Mouse (Mus musculus): ENCODE results near the gene Fkbp1b. TPM values are rescaled to one million over a fixed set of nuclear protein-coding genes. Genes with fewer than 3 reads are reported as not detected.
"Not testable (repeated sequence)": the region's sequence is repeated elsewhere in the genome, so short reads cannot be mapped to it uniquely, and the experiment has no call there.

Fkbp1b gene
- polyA plus RNA-seq, 1 experiment from 2014 or later: 13.2 TPM

DNA sequence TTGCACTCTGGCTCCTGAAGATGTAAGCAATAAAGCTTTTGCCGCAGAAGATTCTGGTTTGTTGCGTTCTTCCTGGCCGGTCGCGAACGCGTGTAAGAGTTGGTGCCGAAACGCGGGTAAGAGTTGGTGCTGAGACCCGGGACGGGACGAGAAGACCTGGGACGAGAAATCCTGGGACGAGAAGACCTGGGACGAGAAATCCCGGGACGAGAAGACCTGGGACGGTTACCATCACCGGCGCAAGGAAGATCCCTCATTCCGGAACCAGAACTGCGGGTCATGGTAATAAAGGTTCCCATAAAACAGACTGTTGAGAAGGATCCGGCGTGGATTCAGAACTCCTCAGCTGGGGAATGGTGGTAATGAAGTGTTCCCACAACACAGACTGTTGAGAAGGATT is 53.3 kb downstream of the Fkbp1b start:
- H3K36me3 ChIP-seq (ENCODE audit: control insufficient read depth, insufficient read depth); H3K4me1 ChIP-seq (ENCODE audit: control insufficient read depth, insufficient read depth, low read length); H3K4me2 ChIP-seq (ENCODE audit: low read depth, low read length); H3K4me3 ChIP-seq (ENCODE audit: low read length); H3K27ac ChIP-seq (ENCODE audit: low read length); H3K9ac ChIP-seq (ENCODE audit: low read length); H3K27me3 ChIP-seq (ENCODE audit: control insufficient read depth, insufficient read depth, low read length); H3K9me3 ChIP-seq (replicated peaks; ENCODE audit: control insufficient read depth, low read length); ATAC-seq (replicated peaks; ENCODE audit: extremely low read depth, insufficient read depth, low FRiP score): not testable (repeated sequence)
- WGBS: 95% methylated on average over 25 of the region's 25 CpGs

DNA sequence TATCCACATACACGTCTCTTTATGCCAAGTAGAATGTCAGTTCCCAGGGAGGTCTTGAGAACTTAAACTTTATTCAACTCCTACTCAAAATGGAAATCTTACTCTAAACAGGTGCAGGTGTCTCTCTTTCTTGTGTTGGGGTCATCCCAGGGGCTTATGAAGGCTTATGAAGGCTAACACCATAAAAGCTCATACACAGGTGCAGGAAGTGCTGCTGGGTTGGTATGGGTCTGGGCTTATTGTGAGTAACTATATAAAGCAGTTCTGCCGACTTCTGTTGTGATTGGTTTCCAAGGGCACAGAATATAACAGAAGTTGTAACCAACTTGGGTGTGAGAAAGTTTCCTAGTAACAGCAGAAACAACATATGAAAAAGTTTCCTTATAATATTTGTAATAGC is 56.9 kb downstream of the Fkbp1b start:
- no peak overlapping the region for H3K4me2 ChIP-seq (ENCODE audit: low read depth, low read length)
- no peaks in the 10 kb centered on the region for H3K27me3 ChIP-seq (ENCODE audit: control insufficient read depth, insufficient read depth, low read length)
- H3K27ac ChIP-seq (ENCODE audit: low read length): no peak overlapping the region
- no peaks in the 10 kb centered on the region for H3K4me1 ChIP-seq (ENCODE audit: control insufficient read depth, insufficient read depth, low read length)
- no peak overlapping the region for H3K9ac ChIP-seq (ENCODE audit: low read length)
- H3K9me3 ChIP-seq (replicated peaks; ENCODE audit: control insufficient read depth, low read length): no peaks in the 10 kb centered on the region
- ATAC-seq (replicated peaks; ENCODE audit: extremely low read depth, insufficient read depth, low FRiP score): no peak
- WGBS: 60% methylated on average over 2 of the region's 2 CpGs
- H3K36me3 ChIP-seq (ENCODE audit: control insufficient read depth, insufficient read depth): no peaks in the 10 kb centered on the region
- no peak overlapping the region for H3K4me3 ChIP-seq (ENCODE audit: low read length)

DNA sequence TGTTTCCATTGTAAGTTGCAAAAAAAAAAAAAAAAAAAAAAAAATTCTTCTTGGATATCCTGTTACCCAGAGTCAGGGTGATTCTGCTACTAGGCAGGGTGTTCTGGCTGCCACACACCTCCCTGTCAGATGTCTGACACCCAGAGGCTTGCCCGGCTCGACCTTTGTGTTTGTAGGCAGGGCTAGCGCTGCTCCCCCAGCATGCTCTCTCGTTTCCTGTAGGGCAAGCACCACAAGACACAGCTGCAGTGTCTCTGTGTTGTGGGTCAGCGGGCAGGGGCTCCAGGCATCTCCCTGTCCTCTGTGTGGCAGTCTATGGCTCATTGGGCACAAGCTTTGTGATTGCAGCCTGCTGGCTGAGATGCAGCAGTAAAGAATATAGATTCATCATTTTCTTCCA is 57.8 kb downstream of the Fkbp1b start:
- Histone ChIP-seq H3K4me3 (ENCODE audit: low read length) (no peak overlapping the region), H3K9me3 (replicated peaks; ENCODE audit: control insufficient read depth, low read length) (no peaks in the 10 kb centered on the region), H3K27me3 (ENCODE audit: control insufficient read depth, insufficient read depth, low read length) (no peaks in the 10 kb centered on the region)

More for the DNA sequence above, 57.8 kb downstream of the Fkbp1b start:
- no peak overlapping the region for H3K9ac ChIP-seq (ENCODE audit: low read length)
- H3K4me2 ChIP-seq (ENCODE audit: low read depth, low read length): no peak overlapping the region
- 43% methylated on average over 5 of the region's 5 CpGs for WGBS
- no peak for ATAC-seq (replicated peaks; ENCODE audit: extremely low read depth, insufficient read depth, low FRiP score)
- H3K27ac ChIP-seq (ENCODE audit: low read length): no peak overlapping the region
- no peaks in the 10 kb centered on the region for H3K4me1 ChIP-seq (ENCODE audit: control insufficient read depth, insufficient read depth, low read length)
- no peaks in the 10 kb centered on the region for H3K36me3 ChIP-seq (ENCODE audit: control insufficient read depth, insufficient read depth)

Other genes starting within 250 kb of the Fkbp1b start
- 32.1 and 33.2 TPM in 2 replicates for gene Itsn2, start 249.0 kb downstream of the Fkbp1b start, polyA plus RNA-seq (2015; fragmentation: Nextera tagmentation; extraction: Ambion mirVana)
- not detected in 2 replicates for gene Gm3625, start 248.7 kb downstream of the Fkbp1b start, polyA plus RNA-seq (2015; fragmentation: Nextera tagmentation; extraction: Ambion mirVana)
- 0.16 and 0.25 TPM in 2 replicates for gene Fam228a, start 103.2 kb downstream of the Fkbp1b start, polyA plus RNA-seq (2015; fragmentation: Nextera tagmentation; extraction: Ambion mirVana)
- gene Pfn4, start 72.6 kb downstream of the Fkbp1b start, polyA plus RNA-seq (2015; fragmentation: Nextera tagmentation; extraction: Ambion mirVana): 2.0 and 2.3 TPM in 2 replicates
- 1.5 and 3.0 TPM in 2 replicates for gene Fam228b, start 72.3 kb downstream of the Fkbp1b start, polyA plus RNA-seq (2015; fragmentation: Nextera tagmentation; extraction: Ambion mirVana)
- gene Sf3b6, start 24.0 kb downstream of the Fkbp1b start, polyA plus RNA-seq (2015; fragmentation: Nextera tagmentation; extraction: Ambion mirVana): 95.7 and 147 TPM in 2 replicates
- 14.1 and 15.0 TPM in 2 replicates for gene Wdcp, start 1.7 kb upstream of the Fkbp1b start, polyA plus RNA-seq (2015; fragmentation: Nextera tagmentation; extraction: Ambion mirVana)
- gene Mfsd2b, start 32.8 kb upstream of the Fkbp1b start, polyA plus RNA-seq (2015; fragmentation: Nextera tagmentation; extraction: Ambion mirVana): 0.76 and 1.1 TPM in 2 replicates
- 31.7 and 32.7 TPM in 2 replicates for gene Ubxn2a, start 66.1 kb upstream of the Fkbp1b start, polyA plus RNA-seq (2015; fragmentation: Nextera tagmentation; extraction: Ambion mirVana)
- 5.3 and 6.0 TPM in 2 replicates for gene Atad2b, start 75.8 kb upstream of the Fkbp1b start, polyA plus RNA-seq (2015; fragmentation: Nextera tagmentation; extraction: Ambion mirVana)

Data from heart, embryonic 16.5 days (tissue).